Mouse (Mus musculus) yolk sac, embryonic 10.5 days (tissue): ENCODE measurements around the gene Arx.
A peak's percentile ranks its signal among the peaks of the same experiment; 100 is the strongest.

Experiments
- DNase-seq: peaks from one replicate; pipeline ENCODE4 v3.0.0-alpha.2; 2017; ENCODE audit warnings: low spot score

The Arx gene

DNA sequence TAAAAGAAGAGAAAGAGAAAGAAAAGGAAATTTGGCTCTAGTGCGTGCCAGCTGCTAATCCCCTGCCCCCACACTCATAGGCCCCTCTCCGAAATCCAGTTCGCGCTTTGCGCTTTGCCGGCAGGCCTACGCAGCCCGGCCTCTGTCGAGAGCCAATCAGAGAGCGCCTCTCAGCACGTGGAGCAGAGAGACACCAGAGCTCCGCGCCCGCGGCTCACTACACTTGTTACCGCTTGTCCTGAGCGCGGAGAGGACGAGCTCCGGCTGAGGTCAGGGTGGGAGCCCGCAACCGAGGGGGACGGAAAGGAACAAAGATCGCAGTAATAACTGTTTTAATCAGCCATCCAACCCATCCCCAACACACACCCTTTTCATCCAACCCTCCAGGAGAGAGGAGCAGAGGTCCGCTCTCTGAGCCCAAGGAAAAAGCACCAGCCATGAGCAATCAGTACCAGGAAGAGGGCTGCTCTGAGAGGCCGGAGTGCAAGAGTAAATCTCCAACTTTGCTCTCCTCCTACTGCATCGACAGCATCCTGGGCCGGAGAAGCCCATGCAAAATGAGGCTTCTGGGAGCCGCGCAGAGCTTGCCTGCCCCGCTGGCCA, at the start of gene Arx:
Gene Arx, plus strand, starts transcription at position 155 of the 603 bp plus-strand sequence.
- DNase-seq = peak; percentile 42

DNA sequence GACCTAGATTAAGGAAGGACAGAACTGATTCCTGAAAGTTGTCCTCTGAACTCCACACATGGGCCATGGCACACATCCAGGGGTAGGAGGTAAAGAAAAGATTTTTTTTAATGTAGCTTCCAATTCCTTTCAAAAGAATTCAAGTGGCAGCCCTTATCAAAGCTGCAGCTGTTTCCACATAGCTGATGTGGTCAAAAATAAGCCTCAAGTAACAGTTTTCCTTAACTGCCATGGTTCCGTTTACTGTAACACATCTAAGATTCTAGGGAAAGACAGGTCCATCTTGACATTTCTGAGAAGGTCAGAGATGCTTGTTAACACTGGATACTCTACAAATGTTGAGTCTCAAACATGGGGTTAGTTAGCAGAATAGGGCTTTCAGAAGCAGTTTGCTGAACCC, 34.9 kb upstream of the Arx start:
- DNase-seq = no peak

DNA sequence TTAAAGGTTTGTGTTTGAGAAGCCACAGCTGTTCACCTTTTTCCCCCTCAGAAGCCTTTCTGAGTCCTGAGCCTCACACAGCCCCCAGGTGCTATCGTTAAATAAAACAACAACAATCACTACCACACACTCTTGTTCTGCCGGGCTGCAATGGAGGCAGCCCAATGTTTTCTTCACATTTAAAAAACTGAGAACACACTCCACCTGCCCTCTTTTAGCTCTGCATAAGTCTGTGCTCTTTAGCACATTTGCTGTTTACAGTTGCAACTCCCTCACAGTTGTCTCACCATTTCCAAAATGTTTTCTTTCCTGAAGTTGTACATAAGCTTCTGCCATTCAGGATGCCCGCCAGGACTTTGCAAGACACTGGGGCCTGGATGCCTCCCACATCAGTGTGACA, 10.6 kb upstream of the Arx start:
- DNase-seq = no peak

DNA sequence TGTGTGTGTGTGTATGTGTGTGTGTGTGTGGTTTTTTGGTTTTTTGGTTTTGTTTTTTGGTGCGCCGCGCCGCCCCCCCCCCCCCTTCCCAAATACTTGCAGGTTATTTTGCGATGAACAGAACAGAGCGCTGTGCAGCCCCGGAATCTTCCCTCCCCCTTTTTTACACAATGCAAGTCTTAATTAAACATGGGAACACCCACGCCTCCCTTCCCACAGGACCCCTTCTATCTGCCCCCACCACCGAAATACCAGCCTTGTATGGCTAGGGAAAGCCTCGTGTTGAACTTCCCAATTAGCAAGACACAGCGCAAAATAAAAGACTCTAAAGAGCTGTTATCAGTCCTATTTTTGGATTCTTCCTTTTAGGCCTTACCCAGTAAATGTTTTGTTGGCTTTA, 6.3 kb upstream of the Arx start:
- DNase-seq = no peak

DNA sequence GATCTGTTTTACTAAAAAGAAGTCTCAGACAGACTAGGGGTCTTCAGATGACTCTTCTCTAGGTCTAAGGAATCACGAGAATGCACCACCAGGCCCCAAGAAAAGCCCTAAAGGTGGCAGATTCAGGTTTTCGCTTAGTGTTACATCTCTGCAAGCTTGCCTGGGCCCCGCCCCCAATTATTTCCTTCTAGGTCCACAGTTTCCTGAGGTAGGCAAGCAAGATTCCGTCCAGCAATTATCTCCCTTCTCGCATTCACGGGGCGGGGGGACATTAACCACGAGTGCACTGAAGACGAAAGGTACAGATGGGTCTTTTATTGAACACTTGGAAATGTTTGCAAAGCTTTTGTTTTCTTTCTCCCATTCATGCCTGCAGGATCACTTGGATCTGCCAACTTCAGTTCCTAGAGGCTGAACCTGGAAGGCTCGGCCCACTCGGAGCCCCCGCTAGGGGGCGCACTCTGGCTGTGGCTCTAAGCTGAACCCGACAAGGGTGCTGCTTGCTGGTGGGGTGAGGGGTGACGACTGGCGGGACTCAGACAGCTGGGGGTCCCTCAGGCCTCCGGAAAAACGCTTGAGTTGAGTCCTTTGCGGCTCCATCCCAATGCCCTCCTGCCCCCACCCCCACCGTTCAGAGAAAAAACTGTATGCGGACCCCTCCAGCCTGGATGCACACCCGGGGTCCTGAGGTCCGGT, 5.1 kb upstream of the Arx start:
- DNase-seq = no peak

DNA sequence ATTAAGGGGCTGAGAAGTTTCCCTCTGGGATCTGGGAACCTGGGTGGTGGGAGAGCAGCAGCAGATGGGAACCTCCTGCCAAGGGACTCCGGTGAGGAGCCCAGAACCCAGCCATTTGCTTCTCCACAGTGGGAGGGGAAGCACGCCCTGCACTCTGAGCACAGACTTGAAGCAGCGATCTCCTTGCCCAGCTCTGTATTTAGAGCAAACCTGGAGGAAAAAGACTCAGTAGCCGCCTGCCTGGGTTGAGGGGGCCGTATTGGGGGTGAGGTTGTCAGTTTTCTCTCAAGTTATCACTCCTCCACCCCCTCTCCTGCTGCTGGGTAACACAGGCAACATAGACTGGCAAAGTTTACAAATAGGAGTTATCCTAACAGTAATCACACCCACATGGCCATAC, 4.5 kb upstream of the Arx start:
- DNase-seq = no peak

DNA sequence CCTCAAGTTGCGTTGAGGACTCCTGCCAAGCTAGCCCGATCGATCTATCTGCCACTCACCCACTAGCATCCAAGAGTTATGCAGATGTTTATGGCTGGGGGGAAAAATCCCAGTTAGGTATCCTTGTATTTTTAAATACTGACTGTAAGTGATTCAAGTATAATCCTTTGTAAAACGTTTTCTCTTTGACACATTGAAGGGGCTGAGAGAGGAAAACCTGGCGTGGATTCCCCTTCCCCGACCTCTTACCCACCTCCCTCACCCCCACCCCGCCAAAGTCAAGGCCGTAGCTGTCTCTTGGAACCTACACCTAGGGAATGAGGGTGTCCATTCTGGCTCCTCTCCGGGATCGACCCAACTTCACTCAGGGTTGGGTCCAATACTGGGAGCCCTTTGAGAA, 1.2 kb upstream of the Arx start:
- no peak for DNase-seq

DNA sequence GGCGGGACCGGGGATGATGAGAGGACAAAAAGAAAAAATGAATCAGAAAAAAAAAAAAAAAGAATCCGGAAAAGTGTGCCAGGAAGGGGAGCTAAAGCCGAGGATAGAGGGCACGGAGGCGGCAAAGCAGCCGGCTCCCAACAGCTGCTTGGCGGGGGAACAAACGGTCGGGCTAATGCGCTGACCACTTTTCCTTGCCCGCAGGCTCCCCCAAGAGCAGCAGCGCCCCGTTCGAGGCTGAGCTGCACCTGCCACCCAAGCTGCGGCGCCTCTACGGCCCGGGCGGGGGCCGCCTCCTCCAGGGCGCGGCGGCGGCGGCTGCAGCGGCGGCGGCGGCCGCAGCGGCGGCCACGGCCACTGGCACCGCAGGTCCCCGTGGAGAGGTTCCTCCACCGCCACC, 2.1 kb downstream of the Arx start:
- no peak for DNase-seq

DNA sequence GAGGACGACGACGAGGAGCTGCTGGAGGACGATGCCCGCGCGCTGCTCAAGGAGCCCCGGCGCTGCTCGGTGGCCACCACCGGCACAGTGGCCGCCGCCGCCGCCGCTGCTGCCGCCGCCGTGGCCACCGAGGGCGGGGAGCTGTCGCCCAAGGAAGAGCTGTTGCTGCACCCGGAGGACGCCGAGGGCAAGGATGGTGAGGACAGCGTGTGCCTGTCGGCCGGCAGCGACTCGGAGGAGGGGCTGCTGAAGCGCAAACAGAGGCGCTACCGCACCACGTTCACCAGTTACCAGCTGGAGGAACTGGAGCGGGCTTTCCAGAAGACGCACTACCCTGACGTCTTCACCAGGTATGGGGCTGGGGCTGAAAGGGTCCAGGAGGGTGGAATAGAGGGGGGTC, 2.8 kb downstream of the Arx start:
- no peak for DNase-seq

DNA sequence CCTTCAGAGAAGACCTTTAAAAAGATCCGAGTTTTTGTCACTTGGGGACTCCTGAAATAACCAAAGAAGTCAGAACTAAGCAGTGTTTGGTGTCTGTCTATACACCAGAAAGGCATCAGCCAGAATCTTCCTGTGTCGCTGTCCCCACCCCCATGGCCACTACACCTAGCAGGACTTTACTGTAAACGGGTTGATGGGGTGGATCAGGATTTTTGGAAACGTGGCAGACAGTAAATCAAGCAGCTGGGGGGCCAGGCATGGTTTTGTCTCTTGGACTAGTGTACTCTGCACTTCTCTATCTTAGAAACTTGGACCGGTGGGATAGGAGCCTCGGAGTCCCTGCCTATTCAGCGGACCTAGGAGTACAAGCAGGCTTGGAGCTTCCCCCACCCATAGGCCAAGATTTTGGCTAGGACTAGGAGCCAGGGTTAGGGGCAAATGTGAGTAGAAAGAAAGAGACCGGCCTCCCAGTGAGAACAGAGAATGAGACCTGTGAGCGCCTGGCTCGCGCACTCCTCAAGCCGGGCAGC, 3.7 kb downstream of the Arx start:
- no peak for DNase-seq

DNA sequence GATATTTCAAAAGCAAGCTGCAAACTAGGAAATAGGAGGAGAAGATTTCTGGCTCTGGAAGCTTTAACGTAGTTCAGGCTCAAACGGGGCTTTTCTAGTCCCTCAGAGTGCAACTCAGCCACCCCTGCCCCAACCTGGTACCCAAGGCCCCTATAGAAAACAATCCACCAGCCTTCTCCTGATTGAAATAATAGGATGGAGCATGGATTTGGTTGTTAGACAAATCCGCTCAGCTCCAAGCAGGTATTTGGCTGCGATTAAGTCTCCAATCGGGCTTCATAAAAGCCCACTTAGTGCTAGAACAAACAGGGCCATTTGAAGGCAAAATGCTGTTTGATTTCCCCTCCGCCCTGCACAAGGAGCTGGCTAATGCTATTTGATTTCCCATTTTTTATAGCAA, 5.8 kb downstream of the Arx start:
- DNase-seq = no peak

DNA sequence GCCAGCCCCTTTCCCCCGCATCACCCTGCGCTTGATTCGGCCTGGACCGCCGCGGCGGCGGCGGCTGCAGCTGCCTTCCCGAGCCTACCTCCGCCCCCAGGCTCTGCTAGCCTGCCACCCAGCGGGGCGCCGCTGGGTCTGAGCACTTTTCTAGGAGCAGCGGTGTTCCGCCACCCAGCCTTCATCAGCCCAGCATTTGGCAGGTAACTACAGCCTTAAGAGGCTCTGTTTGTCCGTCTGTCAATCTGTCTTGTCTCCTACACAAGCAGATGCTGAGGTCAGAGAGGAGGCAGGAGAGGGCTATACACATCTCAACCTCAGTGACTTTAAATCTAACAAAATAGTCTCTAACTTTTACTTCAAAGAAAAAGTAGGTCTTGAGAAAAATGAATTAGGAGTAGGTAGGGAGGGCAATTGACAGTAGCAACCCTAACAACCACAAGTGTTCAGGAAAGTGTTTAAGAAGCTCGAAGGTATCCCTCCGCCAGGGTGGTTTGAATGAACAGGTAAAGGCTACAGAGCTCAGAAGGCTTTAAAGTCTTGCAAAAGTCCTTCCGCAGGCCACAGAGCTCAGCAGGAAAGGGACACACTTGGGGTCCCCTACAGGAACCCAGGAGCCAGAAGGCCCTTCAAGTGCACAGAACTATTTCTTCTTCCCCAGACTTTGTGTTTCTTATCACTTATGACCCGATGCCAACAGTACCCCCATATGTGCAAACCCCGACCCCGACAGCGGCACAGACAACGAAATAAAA, 8.7 kb downstream of the Arx start:
- DNase-seq = no peak

DNA sequence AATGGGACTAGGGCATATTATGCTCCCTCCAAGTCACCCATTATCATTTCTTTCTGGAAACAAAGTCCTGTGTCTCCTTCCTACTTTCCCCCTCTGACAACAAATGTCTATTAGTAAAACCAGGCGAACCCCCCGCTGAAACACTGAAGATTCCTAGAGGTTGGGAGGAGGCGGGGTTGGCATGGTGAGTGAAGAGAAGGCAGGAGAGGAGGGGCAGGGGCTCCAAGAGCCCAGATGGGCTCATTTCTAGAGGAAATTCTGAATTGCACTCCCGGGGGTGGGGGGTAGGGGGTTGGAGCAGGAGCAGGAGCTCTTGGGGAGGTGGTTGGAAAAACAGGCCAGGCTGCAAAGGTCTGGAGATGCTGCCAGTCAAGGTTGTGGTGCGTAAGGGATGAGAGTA, 9.6 kb downstream of the Arx start:
- no peak for DNase-seq

DNA sequence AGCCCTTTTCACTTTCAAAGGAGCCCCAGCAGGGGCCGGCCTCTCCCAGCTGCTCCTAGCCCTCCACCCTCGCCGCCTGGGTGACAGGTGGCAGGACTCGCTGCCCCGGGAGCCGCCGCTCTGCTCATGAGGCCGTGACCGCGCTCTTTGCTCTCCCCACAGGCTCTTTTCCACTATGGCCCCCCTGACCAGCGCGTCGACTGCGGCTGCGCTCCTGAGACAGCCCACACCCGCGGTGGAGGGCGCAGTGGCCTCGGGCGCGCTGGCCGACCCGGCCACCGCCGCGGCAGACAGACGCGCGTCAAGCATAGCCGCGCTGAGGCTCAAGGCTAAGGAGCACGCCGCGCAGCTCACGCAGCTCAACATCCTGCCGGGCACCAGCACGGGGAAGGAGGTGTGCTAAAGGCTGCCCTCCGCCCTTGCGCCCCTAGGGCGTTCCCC, 10.8 kb downstream of the Arx start:
- no peak for DNase-seq

DNA sequence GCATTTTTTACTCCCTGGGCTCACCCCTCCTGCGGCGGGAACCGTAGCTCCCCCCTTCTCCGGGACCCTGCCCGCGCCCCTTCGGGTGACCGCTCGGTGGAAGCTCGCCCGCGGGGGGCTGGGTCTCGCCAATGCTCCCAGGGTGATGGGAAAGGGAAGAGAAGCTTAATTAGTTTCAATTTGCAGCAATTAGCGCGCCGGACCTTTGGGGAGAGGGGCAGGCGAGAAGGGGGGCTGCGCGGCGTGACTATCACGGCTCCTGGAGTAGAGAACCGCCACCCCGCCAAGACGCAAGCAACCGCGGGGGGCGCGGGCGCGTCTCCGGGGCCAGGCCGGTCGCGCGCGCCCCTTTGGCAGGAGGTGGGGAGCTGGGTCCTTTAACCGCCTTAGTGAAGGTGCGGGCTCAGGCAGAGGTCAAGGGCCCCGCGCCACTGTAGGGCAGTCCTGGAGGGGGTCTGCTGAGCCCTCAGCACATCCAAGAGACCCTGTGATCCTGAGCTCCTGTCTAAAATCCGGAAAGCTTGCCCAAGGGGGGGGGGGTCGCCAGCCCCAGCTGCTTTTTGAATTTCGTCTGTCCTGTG, 12.9 kb downstream of the Arx start:
- no peak for DNase-seq

DNA sequence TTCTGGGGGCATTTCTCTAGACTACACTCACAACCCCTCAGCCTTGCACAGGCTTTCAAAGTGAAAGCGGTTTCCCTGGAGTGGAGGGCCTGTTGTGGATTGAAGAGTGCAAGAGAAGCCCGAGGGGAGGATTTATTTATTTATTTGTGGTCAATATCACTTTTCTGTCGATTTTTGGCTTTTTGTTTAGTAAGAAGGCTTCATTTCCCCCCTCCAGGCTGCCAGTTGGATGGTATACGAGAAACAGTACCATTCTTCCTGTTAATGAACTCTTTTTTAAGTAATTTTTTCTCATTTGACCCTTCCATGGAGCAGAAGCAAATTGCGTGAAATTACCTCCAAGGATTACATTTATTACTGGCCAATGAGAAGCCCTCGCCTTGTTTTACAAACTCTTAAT, 13.5 kb downstream of the Arx start:
- no peak for DNase-seq

DNA sequence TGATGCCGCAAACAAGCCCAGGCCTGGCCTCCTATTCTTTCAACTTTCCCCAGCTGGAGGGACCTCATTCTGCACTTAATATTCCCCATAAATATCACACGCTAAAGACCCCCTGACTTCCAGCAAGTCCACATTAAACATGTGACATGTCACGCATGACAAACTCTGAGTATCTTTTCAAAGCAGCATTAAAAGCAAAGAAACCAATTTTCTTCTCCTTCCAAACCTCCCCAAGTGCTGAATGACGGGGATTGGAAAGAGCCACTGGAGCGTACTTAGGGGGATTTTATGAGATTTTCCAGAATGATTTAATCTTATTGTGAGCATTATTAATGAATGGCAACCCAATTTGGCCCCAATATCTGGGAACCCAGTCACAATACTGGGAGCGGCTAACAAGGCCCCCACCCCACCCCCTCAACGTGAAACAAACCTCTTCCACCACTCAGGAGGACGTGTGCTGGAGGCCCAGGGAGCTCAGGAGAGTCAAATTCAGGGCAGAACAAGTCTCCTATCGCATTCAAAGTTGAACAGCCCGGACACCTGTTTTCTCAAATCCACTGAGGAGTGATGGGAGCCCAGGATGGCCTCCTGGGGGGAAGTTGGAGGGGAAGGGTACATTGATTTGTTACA, 14.1 kb downstream of the Arx start:
- no peak for DNase-seq

DNA sequence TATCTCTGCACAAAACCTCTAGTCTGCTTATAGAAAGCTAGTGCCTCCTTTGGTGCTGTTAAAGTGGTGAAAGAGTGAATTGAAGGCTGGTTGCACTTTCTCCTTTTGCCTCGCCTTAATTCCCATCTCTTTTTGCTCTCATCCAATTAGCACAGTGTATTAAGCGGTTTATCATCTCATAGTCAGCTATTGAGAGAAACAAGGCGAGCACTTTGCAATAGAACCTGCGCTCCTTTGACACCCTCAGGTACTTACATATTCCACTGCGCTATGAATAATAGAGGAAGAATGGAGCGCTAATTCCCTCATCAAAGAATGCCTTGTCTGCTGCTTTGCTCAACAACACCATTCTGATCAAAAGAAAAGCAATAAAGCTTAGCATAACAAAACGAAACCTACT, 15.6 kb downstream of the Arx start:
- no peak for DNase-seq

DNA sequence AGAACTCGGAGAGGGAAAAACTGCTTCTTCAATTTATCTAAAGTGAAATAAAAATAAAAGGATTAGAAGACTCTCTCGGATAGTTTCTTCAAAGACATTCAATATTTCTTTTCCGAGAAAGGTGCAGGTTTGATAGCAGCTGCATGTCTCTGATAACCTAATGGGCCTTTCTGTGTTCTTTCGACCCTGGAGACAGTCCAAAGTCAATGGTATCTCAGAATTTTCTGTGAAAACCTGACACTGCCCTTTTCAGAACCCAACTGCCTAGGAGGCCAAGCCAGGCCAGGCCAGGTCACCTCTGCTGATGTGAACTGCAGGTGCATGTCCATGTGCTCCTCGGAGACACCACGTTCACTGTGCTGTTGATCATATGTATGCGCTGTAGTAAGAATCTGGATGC, 19.5 kb downstream of the Arx start:
- DNase-seq = no peak

DNA sequence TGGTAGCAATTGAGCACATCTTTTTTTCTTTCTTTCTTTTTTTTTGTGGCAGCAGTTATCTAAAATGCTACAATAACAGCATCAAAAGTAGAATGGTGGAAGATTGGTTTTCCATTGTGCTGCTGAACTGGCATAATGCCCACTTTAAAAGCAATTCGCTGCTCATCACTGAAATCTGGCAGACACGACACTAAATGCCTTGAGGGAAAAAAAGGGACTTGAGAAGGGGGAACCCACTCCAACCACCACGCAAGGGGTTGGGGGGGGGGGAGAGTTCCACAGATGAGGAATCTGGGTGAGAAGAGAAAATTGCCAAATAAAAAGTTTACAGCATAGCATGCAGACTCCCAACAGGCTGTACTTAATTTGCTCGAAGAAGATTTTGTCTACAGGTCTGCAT, 31.3 kb downstream of the Arx start:
- DNase-seq = no peak

DNA sequence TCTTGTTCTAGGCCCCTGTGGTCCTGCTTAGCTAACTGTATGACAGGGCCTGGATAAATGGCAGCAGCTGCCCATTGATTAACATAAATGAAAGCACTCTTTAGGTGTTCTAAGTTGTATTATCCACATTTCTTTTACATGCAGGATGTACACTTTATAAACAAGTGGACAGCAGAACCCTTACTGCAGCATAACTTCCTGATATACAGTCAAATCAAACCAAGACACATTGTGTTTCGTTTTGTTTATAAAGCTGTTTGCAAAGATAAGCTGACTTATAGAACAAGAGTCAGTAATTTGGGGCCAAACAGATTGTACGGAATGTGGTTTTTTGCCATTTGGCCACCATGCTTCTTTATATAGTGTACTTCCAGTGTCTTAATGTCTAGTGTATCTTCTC, 33.7 kb downstream of the Arx start:
- no peak for DNase-seq

DNA sequence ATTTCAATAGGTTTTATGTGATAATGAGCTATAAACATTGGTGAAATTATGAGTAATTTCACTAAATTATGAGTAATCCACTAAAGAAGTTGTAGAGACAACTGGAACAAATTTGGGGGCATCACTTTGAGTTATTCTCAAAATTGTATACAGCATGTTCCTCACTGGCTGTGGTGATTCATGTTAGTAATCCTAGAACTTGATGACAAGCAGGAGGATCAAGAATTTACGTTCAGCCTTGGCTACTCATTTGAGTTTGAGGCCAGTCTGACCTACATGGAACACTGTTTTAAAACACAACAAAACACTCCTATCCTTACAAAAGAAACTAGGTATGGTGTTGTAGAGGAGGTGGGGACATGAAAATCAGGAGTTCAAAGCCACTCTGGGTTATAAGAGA, 35.1 kb downstream of the Arx start:
- no peak for DNase-seq
